Mouse (Mus musculus): ENCODE measurements around the gene Myo5a.
"Not testable (repeated sequence)": the region's sequence is repeated elsewhere in the genome, so short reads cannot be mapped to it uniquely, and the experiment has no call there.

Myo5a gene

GRCm38 (mm10) chr9:75248359-75248758 lies 177.5 kb downstream of the Myo5a start:
- no peak for DNase-seq (ENCODE audit: low read depth)

- DNase-seq (ENCODE audit: low read depth), result no peak
Observed at GRCm38 (mm10) chr9:75248874-75249273, 178.1 kb downstream of the Myo5a start.

GRCm38 (mm10) chr9:75253158-75253557 lies 182.3 kb downstream of the Myo5a start:
- DNase-seq (ENCODE audit: low read depth), result not testable (repeated sequence)

- no peak for DNase-seq (ENCODE audit: low read depth)
Observed at GRCm38 (mm10) chr9:75253766-75254165, 183.0 kb downstream of the Myo5a start.

GRCm38 (mm10) chr9:75254196-75254955 lies 183.6 kb downstream of the Myo5a start:
- peak; percentile 37 for DNase-seq (ENCODE audit: low read depth)

- DNase-seq (ENCODE audit: low read depth), result peak; percentile 62
Observed at GRCm38 (mm10) chr9:75255820-75256545, 185.2 kb downstream of the Myo5a start.

- no peak for DNase-seq (ENCODE audit: low read depth)
Observed at GRCm38 (mm10) chr9:75258792-75259191, 188.0 kb downstream of the Myo5a start.

- DNase-seq (ENCODE audit: low read depth), result peak; percentile 57
Observed at GRCm38 (mm10) chr9:75259656-75260055, 188.8 kb downstream of the Myo5a start.

- DNase-seq (ENCODE audit: low read depth), result no peak
Observed at GRCm38 (mm10) chr9:75261332-75261872, 190.6 kb downstream of the Myo5a start.

- DNase-seq (ENCODE audit: low read depth), result peak; percentile 75
Observed at GRCm38 (mm10) chr9:75262235-75262826, 191.5 kb downstream of the Myo5a start.

- DNase-seq (ENCODE audit: low read depth), result no peak
Observed at GRCm38 (mm10) chr9:75264008-75264718, 193.3 kb downstream of the Myo5a start.

- no peak for DNase-seq (ENCODE audit: low read depth)
Observed at GRCm38 (mm10) chr9:75267147-75267546, 196.3 kb downstream of the Myo5a start.

- DNase-seq (ENCODE audit: low read depth), result peak; percentile 65
Observed at GRCm38 (mm10) chr9:75270382-75270781, 199.6 kb downstream of the Myo5a start.

GRCm38 (mm10) chr9:75271539-75271938 lies 200.7 kb downstream of the Myo5a start:
- peak; percentile 65 for DNase-seq (ENCODE audit: low read depth)

Data from naive thymus-derived CD4-positive, alpha-beta T cell, adult 2 months (primary cell).